Mouse (Mus musculus) spleen, adult 2 months (tissue): ENCODE results near the gene Pinlyp.

Source experiments
- CTCF ChIP-seq: fragments of 200-500 bp; IDR thresholded peaks from 2 replicates; pipeline ENCODE4 v1.5.1; 2011; ENCODE audit warnings: mild to moderate bottlenecking, inconsistent platforms; ENCODE audit not compliant: insufficient read depth, insufficient read length, insufficient replicate concordance; ENCODE audit errors: extremely low read depth
- POLR2A ChIP-seq: fragments of 200-500 bp; IDR thresholded peaks from 2 replicates; pipeline ENCODE4 v1.6.1; 2011; ENCODE audit warnings: low read depth, low read length, inconsistent platforms

DNA sequence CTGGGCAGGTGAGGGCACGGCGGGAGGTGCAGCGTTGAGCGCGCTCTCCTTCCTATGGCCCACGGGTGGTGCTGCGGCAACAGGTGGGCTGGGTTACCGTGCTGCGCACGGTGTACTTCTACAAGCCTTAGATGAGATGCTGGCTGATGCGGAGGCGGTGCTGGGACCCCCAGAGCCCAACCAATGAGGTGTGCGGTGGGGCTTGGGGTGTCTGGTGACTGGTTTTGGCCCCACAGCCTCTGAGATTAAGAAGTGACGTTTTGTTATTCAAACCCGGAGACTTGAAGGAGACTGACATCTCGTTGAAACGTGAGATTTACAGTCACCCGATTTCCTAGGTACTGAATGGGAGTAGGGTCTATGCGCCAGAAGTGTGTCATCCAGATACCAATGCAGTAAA, 11.6 kb downstream of the Pinlyp start:
- no peak for TF ChIP-seq POLR2A
- TF ChIP-seq CTCF, result no peak
